ENCODE assay signal across 12 mouse cellular contexts in the genomic region with DNA sequence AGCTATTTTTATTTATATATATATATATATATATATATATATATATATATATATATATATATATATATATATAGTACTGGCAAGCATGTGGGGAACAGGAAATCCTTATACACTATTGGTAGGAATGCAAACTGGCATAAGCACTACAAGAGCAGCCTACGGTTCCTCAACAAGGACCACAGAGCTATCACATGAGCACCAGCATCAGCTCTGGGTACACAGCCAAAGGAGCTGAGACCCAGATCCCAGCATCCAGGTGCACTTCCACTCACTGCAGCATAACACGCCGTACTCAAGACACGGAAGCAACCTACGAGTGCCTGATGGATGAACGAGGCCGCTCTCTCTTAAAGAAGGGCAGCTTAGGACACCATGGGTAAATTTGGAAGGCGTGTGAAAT.
"Had no signal": no experiment of that assay in that cellular context is flagged by ENCODE, and none has a peak within 500 bp of the region (broad histone marks: within the 10 kb centered on the region; RNA-seq: fewer than 3 reads in every experiment).

No protein-coding gene starts in this region.

- DNase-seq: retina, postnatal 1 day; right cerebral cortex, adult 18-20 months; right cerebral cortex, postnatal 14 days; right cerebral cortex, postnatal 25 days; right cerebral cortex, postnatal 4 days; spleen, adult 18-20 months; thymus, adult 18-20 months; thymus, adult 2 months; thymus, postnatal 14 days; thymus, postnatal 25 days; thymus, postnatal 36 days; thymus, postnatal 4 days had no signal
